Mouse (Mus musculus): Measurements from ENCODE around the gene Dapk3. TPM values are rescaled to one million over a fixed set of nuclear protein-coding genes. Genes with fewer than 3 reads are reported as not detected.

The Dapk3 gene
- polyA plus RNA-seq, 1 experiment from 2014 or later: 52.0 TPM

DNA sequence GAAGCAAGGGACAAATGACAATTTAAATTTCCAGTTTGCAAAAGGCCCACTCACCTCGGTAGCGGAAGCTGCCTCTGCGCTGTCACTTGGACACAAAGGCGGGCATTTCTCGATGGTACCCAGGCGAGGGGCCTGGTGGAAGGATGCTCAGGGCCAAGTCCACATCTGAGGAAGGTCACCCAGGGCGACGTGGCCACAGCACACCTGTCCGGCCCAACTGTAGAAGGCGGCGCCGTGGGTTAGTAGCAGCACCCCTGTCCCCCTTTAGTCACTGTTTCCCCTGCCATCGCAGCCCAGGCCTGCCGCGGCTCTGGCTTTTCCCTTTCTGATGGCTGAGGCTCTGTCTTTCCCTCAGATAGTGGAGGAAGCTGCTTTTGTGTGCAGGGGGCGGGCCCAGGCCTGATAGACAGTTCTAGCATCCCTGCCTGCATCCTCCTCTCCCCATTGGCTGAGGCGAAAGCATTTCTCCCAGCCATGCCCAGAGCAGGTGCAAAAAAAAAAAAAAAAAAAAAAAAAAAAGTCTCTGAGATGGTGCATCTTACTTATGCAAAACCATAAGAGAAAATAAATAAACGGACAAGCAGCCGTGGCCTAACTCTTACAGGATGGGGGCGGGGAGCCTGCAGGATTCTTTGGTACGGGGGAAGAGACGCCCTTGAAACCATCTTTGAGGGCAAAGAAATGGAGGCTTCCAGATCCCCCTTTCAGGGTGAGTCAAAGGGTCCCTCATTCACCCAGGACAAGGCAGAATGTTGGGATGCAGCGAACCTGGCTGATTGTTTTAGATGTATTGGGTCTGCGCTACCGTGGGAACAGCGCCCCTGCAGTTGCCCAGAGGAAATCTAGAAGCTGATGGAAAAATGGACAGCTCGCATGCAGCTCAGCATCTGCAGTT lies 47.9 kb downstream of the Dapk3 start, which contains the start of gene Atcay:
TSS of gene Atcay (minus strand) at position 396 of the 895 bp plus-strand sequence.
- Histone ChIP-seq H3K27me3 (ENCODE audit: low read depth, poor library complexity, severe bottlenecking) (peaks cover 55% of the 10 kb centered on the region), H3K36me3 (no peaks in the 10 kb centered on the region), H3K27ac (no peak within 1 kb of the TSS), H3K9me3 (replicated peaks) (no peaks in the 10 kb centered on the region), H3K4me3 (peak within 1 kb of the TSS; percentile 17), H3K4me1 (peaks cover 29% of the 10 kb centered on the region)
- 11% methylated on average over 27 of the region's 27 CpGs for WGBS
- no peak for DNase-seq (ENCODE audit: low spot score)

DNA sequence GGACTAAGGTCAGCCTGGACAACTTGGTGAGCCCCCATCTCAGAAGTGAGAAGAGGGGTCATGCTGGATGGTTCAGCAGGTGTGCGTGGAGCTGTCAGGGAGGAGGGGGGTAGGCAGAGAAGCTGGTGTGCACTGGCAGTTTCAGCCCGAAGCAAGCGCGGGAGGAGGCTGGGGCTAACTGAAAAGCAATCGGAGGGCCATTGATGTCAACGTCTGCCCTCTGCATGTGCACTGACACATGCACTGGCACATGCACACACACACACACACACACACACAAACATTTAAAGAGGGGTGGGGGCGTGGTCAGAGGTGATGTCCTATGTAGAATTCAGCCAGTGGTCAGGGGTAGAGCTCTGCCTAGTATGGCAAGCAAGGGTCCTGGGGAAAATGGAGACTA lies 48.6 kb downstream of the Dapk3 start:
- WGBS: 62% methylated on average over 7 of the region's 7 CpGs
- Histone ChIP-seq H3K9me3 (replicated peaks) (no peaks in the 10 kb centered on the region), H3K4me3 (no peak overlapping the region), H3K27me3 (ENCODE audit: low read depth, poor library complexity, severe bottlenecking) (peaks cover 53% of the 10 kb centered on the region), H3K27ac (no peak overlapping the region), H3K4me1 (peaks cover 29% of the 10 kb centered on the region), H3K36me3 (no peaks in the 10 kb centered on the region)
- DNase-seq (ENCODE audit: low spot score): no peak

DNA sequence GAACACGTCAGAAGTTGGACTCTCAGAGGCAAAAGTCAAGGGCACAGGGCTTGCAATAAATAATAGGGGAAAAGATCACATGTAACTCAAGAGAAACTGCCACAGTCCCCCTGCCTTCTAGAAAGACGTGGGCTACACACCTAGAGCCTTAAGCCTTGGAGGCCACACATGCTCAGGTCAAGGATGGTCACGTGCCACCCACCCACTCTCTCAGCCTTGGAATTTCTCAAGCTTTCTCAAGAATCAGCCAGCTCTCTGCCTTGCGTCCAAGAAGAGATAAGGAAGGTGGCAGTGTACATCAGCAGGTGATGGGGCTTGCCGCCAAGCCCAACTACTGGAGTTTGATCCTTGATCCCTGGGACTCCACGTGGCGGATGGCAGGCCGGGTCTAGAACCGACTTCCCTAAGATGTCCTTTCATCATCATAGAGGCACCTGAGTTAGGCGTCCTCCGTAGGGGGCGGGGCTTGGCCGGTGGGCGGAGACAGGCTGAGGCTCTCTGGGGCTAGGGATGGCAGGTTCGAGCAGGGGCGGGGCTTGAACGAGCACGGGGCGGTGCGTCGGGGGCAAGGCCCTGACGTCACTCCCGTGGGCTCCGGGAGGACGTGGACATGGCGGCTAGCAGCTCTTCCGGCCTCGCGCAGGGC lies 49.9 kb downstream of the Dapk3 start, which contains the start of gene Zfr2:
TSS of gene Zfr2 (plus strand) at position 576 of the 646 bp plus-strand sequence.
- Histone ChIP-seq H3K27ac (peak within 1 kb of the TSS; percentile 90), H3K4me1 (peaks cover 34% of the 10 kb centered on the region), H3K9me3 (replicated peaks) (no peaks in the 10 kb centered on the region), H3K36me3 (no peaks in the 10 kb centered on the region), H3K4me3 (peak within 1 kb of the TSS; percentile 86), H3K27me3 (ENCODE audit: low read depth, poor library complexity, severe bottlenecking) (peaks cover 65% of the 10 kb centered on the region)
- peak; percentile 87 for DNase-seq (ENCODE audit: low spot score)
- WGBS: 8% methylated on average over 29 of the region's 29 CpGs

GRCm38 (mm10) chr10:81233226-81233585 lies 50.4 kb downstream of the Dapk3 start:
- H3K4me3 ChIP-seq: peak overlapping the region; percentile 86
- peak overlapping the region; percentile 90 for H3K27ac ChIP-seq
- no peaks in the 10 kb centered on the region for H3K36me3 ChIP-seq
- no peak for DNase-seq (ENCODE audit: low spot score)
- peaks cover 39% of the 10 kb centered on the region for H3K4me1 ChIP-seq
- H3K9me3 ChIP-seq (replicated peaks): no peaks in the 10 kb centered on the region
- WGBS: under 1% methylated on average over 28 of the region's 28 CpGs
- peaks cover 67% of the 10 kb centered on the region for H3K27me3 ChIP-seq (ENCODE audit: low read depth, poor library complexity, severe bottlenecking)

DNA sequence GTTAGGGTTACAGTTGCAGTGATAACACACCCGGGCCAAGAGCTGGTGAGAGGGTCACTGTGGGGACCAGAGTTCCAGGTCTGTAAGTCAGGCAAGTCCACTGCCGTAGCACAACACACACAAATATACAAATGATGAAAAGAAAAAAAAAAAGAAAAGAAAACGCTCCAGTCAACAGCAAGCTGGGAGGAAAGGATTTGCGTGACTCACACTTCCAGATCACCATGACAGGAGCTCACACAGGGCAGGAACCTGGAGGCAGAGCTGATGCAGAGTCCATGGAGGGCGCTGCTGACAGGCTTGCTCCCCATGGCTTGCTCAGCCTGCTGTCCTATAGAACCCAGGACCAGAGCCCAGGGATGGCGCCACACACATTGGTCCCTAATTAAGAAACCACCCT lies 51.4 kb downstream of the Dapk3 start:
- WGBS: 84% methylated on average over 6 of the region's 6 CpGs
- H3K36me3 ChIP-seq: no peaks in the 10 kb centered on the region
- peaks cover 39% of the 10 kb centered on the region for H3K4me1 ChIP-seq
- H3K27me3 ChIP-seq (ENCODE audit: low read depth, poor library complexity, severe bottlenecking): peaks cover 67% of the 10 kb centered on the region
- no peak overlapping the region for H3K4me3 ChIP-seq
- no peak overlapping the region for H3K27ac ChIP-seq
- DNase-seq (ENCODE audit: low spot score): no peak
- no peaks in the 10 kb centered on the region for H3K9me3 ChIP-seq (replicated peaks)

DNA sequence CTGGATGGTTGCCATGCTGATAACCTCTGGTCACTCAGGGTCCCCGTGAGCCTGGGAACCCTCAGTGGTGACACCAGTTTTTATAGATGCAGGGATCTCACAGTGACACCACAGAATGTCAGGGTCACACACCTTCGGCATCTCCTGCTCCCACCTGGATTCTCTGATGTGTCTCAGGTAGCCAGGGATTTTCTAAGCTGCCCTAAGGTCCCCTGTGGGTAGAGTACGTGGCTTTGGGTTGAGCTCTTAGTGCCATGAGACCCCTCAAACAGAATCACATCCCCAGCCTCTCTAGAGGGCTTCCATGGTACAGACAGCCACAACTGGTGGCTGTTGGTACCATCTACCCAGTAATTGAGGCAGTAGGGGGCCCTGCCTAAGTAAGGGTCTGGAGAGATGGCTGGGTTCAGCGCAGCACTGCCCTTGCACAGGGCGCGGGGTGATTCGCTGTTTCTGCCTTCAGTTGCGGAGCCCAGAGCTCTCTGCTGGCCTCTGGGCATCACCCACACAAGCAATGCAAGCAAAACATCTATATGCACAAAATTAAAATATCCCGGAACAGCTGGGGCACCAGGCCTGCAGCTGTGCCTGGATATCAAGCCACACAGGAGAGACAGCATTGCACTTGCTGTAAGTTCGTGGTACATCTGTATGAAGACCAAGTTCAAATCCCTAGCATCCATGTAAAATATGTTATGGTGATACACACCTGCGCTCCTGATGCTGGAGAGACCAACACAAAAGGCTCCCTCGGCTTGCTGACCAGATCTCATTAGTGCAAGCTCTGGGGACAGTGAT lies 53.9 kb downstream of the Dapk3 start:
- Histone ChIP-seq H3K4me3 (no peak overlapping the region), H3K27ac (no peak overlapping the region), H3K36me3 (no peaks in the 10 kb centered on the region), H3K27me3 (ENCODE audit: low read depth, poor library complexity, severe bottlenecking) (peaks cover 67% of the 10 kb centered on the region), H3K9me3 (replicated peaks) (no peaks in the 10 kb centered on the region), H3K4me1 (peaks cover 38% of the 10 kb centered on the region)
- no peak for DNase-seq (ENCODE audit: low spot score)
- WGBS: 85% methylated on average over 12 of the region's 12 CpGs

- no peaks in the 10 kb centered on the region for H3K9me3 ChIP-seq (replicated peaks)
- H3K36me3 ChIP-seq: no peaks in the 10 kb centered on the region
- H3K4me3 ChIP-seq: no peak overlapping the region; the same call in 1 of the 2 replicates
- H3K4me1 ChIP-seq: peaks cover 26% of the 10 kb centered on the region
- H3K27ac ChIP-seq: no peak overlapping the region
- DNase-seq (ENCODE audit: low spot score): no peak
- WGBS: 83% methylated on average over 2 of the region's 2 CpGs
- peaks cover 74% of the 10 kb centered on the region for H3K27me3 ChIP-seq (ENCODE audit: low read depth, poor library complexity, severe bottlenecking)
Observed at GRCm38 (mm10) chr10:81238618-81239017, 55.8 kb downstream of the Dapk3 start.

- DNase-seq (ENCODE audit: low spot score): peak; percentile 82
- 25% methylated on average over 13 of the region's 13 CpGs for WGBS
- Histone ChIP-seq H3K27ac (no peak overlapping the region), H3K36me3 (no peaks in the 10 kb centered on the region), H3K4me3 (no peak overlapping the region), H3K4me1 (peaks cover 34% of the 10 kb centered on the region), H3K9me3 (replicated peaks) (no peaks in the 10 kb centered on the region), H3K27me3 (ENCODE audit: low read depth, poor library complexity, severe bottlenecking) (peaks cover 89% of the 10 kb centered on the region)
Observed at GRCm38 (mm10) chr10:81240876-81241275, 58.1 kb downstream of the Dapk3 start.

GRCm38 (mm10) chr10:81242021-81242420 lies 59.2 kb downstream of the Dapk3 start:
- Histone ChIP-seq H3K9me3 (replicated peaks) (no peaks in the 10 kb centered on the region), H3K27ac (no peak overlapping the region), H3K36me3 (no peaks in the 10 kb centered on the region), H3K4me3 (no peak overlapping the region), H3K27me3 (ENCODE audit: low read depth, poor library complexity, severe bottlenecking) (peaks cover 83% of the 10 kb centered on the region), H3K4me1 (peaks cover 34% of the 10 kb centered on the region)
- 92% methylated on average over 16 of the region's 16 CpGs for WGBS
- no peak for DNase-seq (ENCODE audit: low spot score)

Other genes starting within 250 kb of the Dapk3 start
- 4.3 and 4.5 TPM in 2 replicates for gene Gng7, start 168.1 kb upstream of the Dapk3 start, polyA plus RNA-seq (2016; fragmentation: Nextera tagmentation; extraction: Ambion mirVana)
- gene Diras1, start 157.3 kb upstream of the Dapk3 start, polyA plus RNA-seq (2016; fragmentation: Nextera tagmentation; extraction: Ambion mirVana): 0.11 and 0.18 TPM in 2 replicates
- gene Slc39a3, start 145.6 kb upstream of the Dapk3 start, polyA plus RNA-seq (2016; fragmentation: Nextera tagmentation; extraction: Ambion mirVana): 10.9 and 14.7 TPM in 2 replicates
- 284 and 291 TPM in 2 replicates for gene Sgta, start 122.8 kb upstream of the Dapk3 start, polyA plus RNA-seq (2016; fragmentation: Nextera tagmentation; extraction: Ambion mirVana)
- gene Thop1, start 113.0 kb upstream of the Dapk3 start, polyA plus RNA-seq (2016; fragmentation: Nextera tagmentation; extraction: Ambion mirVana): 113 and 128 TPM in 2 replicates
- gene Creb3l3, start 84.1 kb upstream of the Dapk3 start, polyA plus RNA-seq (2016; fragmentation: Nextera tagmentation; extraction: Ambion mirVana): 0.58 and 0.66 TPM in 2 replicates
- 244 and 245 TPM in 2 replicates for gene Map2k2, start 77.1 kb upstream of the Dapk3 start, polyA plus RNA-seq (2016; fragmentation: Nextera tagmentation; extraction: Ambion mirVana)
- gene Zbtb7a, start 47.8 kb upstream of the Dapk3 start, polyA plus RNA-seq (2016; fragmentation: Nextera tagmentation; extraction: Ambion mirVana): 9.6 and 11.7 TPM in 2 replicates
- gene Pias4, start 15.1 kb upstream of the Dapk3 start, polyA plus RNA-seq (2016; fragmentation: Nextera tagmentation; extraction: Ambion mirVana): 73.6 and 73.9 TPM in 2 replicates
- 575 and 611 TPM in 2 replicates for gene Eef2, start 6.4 kb upstream of the Dapk3 start, polyA plus RNA-seq (2016; fragmentation: Nextera tagmentation; extraction: Ambion mirVana)
- not detected in 2 replicates for gene 4930442H23Rik, start 844 bp downstream of the Dapk3 start, polyA plus RNA-seq (2016; fragmentation: Nextera tagmentation; extraction: Ambion mirVana)
- not detected in 2 replicates for gene Nmrk2, start 19.0 kb downstream of the Dapk3 start, polyA plus RNA-seq (2016; fragmentation: Nextera tagmentation; extraction: Ambion mirVana)
- 0.06 TPM in 1 of 2 replicates, not detected in the other for gene Atcay, start 47.8 kb downstream of the Dapk3 start, polyA plus RNA-seq (2016; fragmentation: Nextera tagmentation; extraction: Ambion mirVana)
- 2.0 and 5.0 TPM in 2 replicates for gene Zfr2, start 50.1 kb downstream of the Dapk3 start, polyA plus RNA-seq (2016; fragmentation: Nextera tagmentation; extraction: Ambion mirVana)
- gene Matk, start 69.9 kb downstream of the Dapk3 start, polyA plus RNA-seq (2016; fragmentation: Nextera tagmentation; extraction: Ambion mirVana): 2.1 and 3.0 TPM in 2 replicates
- gene Mrpl54, start 83.9 kb downstream of the Dapk3 start, polyA plus RNA-seq (2016; fragmentation: Nextera tagmentation; extraction: Ambion mirVana): 234 and 258 TPM in 2 replicates
- 56.5 and 57.6 TPM in 2 replicates for gene Apba3, start 84.0 kb downstream of the Dapk3 start, polyA plus RNA-seq (2016; fragmentation: Nextera tagmentation; extraction: Ambion mirVana)
- gene Tjp3, start 108.6 kb downstream of the Dapk3 start, polyA plus RNA-seq (2016; fragmentation: Nextera tagmentation; extraction: Ambion mirVana): 4.7 and 5.1 TPM in 2 replicates
- 67.0 and 71.3 TPM in 2 replicates for gene Pip5k1c, start 110.0 kb downstream of the Dapk3 start, polyA plus RNA-seq (2016; fragmentation: Nextera tagmentation; extraction: Ambion mirVana)
- gene Cactin, start 138.1 kb downstream of the Dapk3 start, polyA plus RNA-seq (2016; fragmentation: Nextera tagmentation; extraction: Ambion mirVana): 62.5 and 67.7 TPM in 2 replicates
- 3.2 and 3.6 TPM in 2 replicates for gene Tbxa2r, start 145.7 kb downstream of the Dapk3 start, polyA plus RNA-seq (2016; fragmentation: Nextera tagmentation; extraction: Ambion mirVana)
- 0.09 TPM in 1 of 2 replicates, not detected in the other for gene Gipc3, start 160.3 kb downstream of the Dapk3 start, polyA plus RNA-seq (2016; fragmentation: Nextera tagmentation; extraction: Ambion mirVana)
- gene Hmg20b, start 167.5 kb downstream of the Dapk3 start, polyA plus RNA-seq (2016; fragmentation: Nextera tagmentation; extraction: Ambion mirVana): 99.6 and 114 TPM in 2 replicates
- gene Mfsd12, start 174.5 kb downstream of the Dapk3 start, polyA plus RNA-seq (2016; fragmentation: Nextera tagmentation; extraction: Ambion mirVana): 7.6 and 8.8 TPM in 2 replicates
- 0.24 and 0.38 TPM in 2 replicates for gene 4930404N11Rik, start 182.8 kb downstream of the Dapk3 start, polyA plus RNA-seq (2016; fragmentation: Nextera tagmentation; extraction: Ambion mirVana)
- 134 and 148 TPM in 2 replicates for gene Fzr1, start 195.5 kb downstream of the Dapk3 start, polyA plus RNA-seq (2016; fragmentation: Nextera tagmentation; extraction: Ambion mirVana)
- gene Dohh, start 201.4 kb downstream of the Dapk3 start, polyA plus RNA-seq (2016; fragmentation: Nextera tagmentation; extraction: Ambion mirVana): 101 and 115 TPM in 2 replicates
- gene Gm48551, start 201.5 kb downstream of the Dapk3 start, polyA plus RNA-seq (2016; fragmentation: Nextera tagmentation; extraction: Ambion mirVana): 3.8 and 4.2 TPM in 2 replicates
- 1.4 and 1.5 TPM in 2 replicates for gene Gm48552, start 206.0 kb downstream of the Dapk3 start, polyA plus RNA-seq (2016; fragmentation: Nextera tagmentation; extraction: Ambion mirVana)
- 1.9 and 2.9 TPM in 2 replicates for gene Smim24, start 210.0 kb downstream of the Dapk3 start, polyA plus RNA-seq (2016; fragmentation: Nextera tagmentation; extraction: Ambion mirVana)

Measured in limb, embryonic 10.5 days (tissue).